Mouse (Mus musculus): ENCODE data around the gene Begain. TPM values are rescaled to one million over a fixed set of nuclear protein-coding genes. Genes with fewer than 3 reads are reported as not detected.

Begain gene
- total and polyA plus RNA-seq, 3 experiments = not detected

- Histone ChIP-seq H3K79me2 (ENCODE audit: control insufficient read depth, insufficient read depth, low read length, poor library complexity) (no peaks in the 10 kb centered on the region), H3K27me3 (ENCODE audit: control insufficient read depth in 1 of 2, insufficient read depth in 2 of 2, low read length in 2 of 2) (no peaks in the 10 kb centered on the region), H3K9me3 (replicated peaks; ENCODE audit: insufficient read depth, low read length) (no peaks in the 10 kb centered on the region), H3K27ac (ENCODE audit: control insufficient read depth, low read depth, low read length) (no peak overlapping the region), H3K9ac (ENCODE audit: control insufficient read depth, low read depth, low read length, poor library complexity, severe bottlenecking) (no peak overlapping the region), H3K36me3 (ENCODE audit: control insufficient read depth in 1 of 2, insufficient read depth in 2 of 2, low read length in 2 of 2) (no peaks in the 10 kb centered on the region), H3K4me3 (ENCODE audit: control insufficient read depth in 1 of 2, insufficient read depth in 1 of 2, low read depth in 2 of 2, low read length in 2 of 2) (no peak overlapping the region), H3K4me1 (ENCODE audit: control insufficient read depth in 1 of 2, insufficient read depth in 2 of 2, low read length in 2 of 2) (no peaks in the 10 kb centered on the region)
- DNase-seq (ENCODE audit: low read depth, low spot score) = no peak
- TF ChIP-seq MYC (IDR thresholded peaks at IDR 0.05; ENCODE audit: low read depth, low read length) = no peak
- TF ChIP-seq RAD21 (IDR thresholded peaks at IDR 0.05; ENCODE audit: low read depth, low read length) = no peak
- no peak for TF ChIP-seq CHD2 (IDR thresholded peaks at IDR 0.05; ENCODE audit: low read length)
- TF ChIP-seq USF2 (IDR thresholded peaks at IDR 0.05; ENCODE audit: borderline replicate concordance in 1 of 2, insufficient read depth in 1 of 2, low read depth in 1 of 2, low read length in 2 of 2) = no peak
- no peak for TF ChIP-seq MAX (IDR thresholded peaks at IDR 0.05; ENCODE audit: low read length)
- no peak for TF ChIP-seq MEF2A (IDR thresholded peaks at IDR 0.05; ENCODE audit: extremely low read depth, insufficient replicate concordance, low read depth, low read length, poor library complexity, severe bottlenecking)
- no peak for TF ChIP-seq NRF1 (IDR thresholded peaks at IDR 0.05; ENCODE audit: insufficient read depth, low read depth, low read length, poor library complexity, severe bottlenecking)
- no peak for TF ChIP-seq CHD1 (IDR thresholded peaks at IDR 0.05; ENCODE audit: low read depth, low read length)
- no peak for TF ChIP-seq JUND (IDR thresholded peaks at IDR 0.05; ENCODE audit: low read depth, low read length)
- TF ChIP-seq KAT2A (conservative IDR thresholded peaks at IDR 0.05; ENCODE audit: low read depth, low read length) = no peak
- no peak for TF ChIP-seq NELFE (IDR thresholded peaks at IDR 0.05; ENCODE audit: low read depth, low read length)
These were observed 85.4 kb downstream of the Begain start for GRCm38 (mm10) chr12:108982684-108982960.

Other genes with a start within 250 kb of the Begain start
- 2.6 and 3.3 TPM in 2 replicates for gene Slc25a29, start 232.3 kb downstream of the Begain start, total RNA-seq (2012; rRNA removed)
- 1 to 10 TPM in 1 of 2 experiments, not detected in 1; 3.0 TPM for gene Slc25a29, start 232.3 kb downstream of the Begain start, polyA plus RNA-seq (2012; ENCODE audit: insufficient read depth in 1 of 2, insufficient read length in 2 of 2, low read depth in 1 of 2, low replicate concordance in 2 of 2, missing spikeins in 1 of 2)
- gene Slc25a47, start 232.2 kb downstream of the Begain start, total RNA-seq (2012; rRNA removed) = 10.3 and 15.6 TPM in 2 replicates
- gene Slc25a47, start 232.2 kb downstream of the Begain start, polyA plus RNA-seq (2012; ENCODE audit: insufficient read depth in 1 of 2, insufficient read length in 2 of 2, low read depth in 1 of 2, low replicate concordance in 2 of 2, missing spikeins in 1 of 2) = 10 to 100 TPM in 1 of 2 experiments, not detected in 1; 17.9 TPM
- 8.7 and 9.9 TPM in 2 replicates for gene Wdr25, start 174.6 kb downstream of the Begain start, total RNA-seq (2012; rRNA removed)
- gene Wdr25, start 174.6 kb downstream of the Begain start, polyA plus RNA-seq (2012; ENCODE audit: insufficient read depth in 1 of 2, insufficient read length in 2 of 2, low read depth in 1 of 2, low replicate concordance in 2 of 2, missing spikeins in 1 of 2) = 10 to 100 TPM in 1 of 2 experiments, not detected in 1; 10.8 TPM
- gene Wars, start 174.0 kb downstream of the Begain start, total RNA-seq (2012; rRNA removed) = 82.5 and 85.7 TPM in 2 replicates
- 100 to 1,000 TPM in 1 of 2 experiments, 10 to 100 TPM in 1; 98.4 to 836 TPM for gene Wars, start 174.0 kb downstream of the Begain start, polyA plus RNA-seq (2012; ENCODE audit: insufficient read depth in 1 of 2, insufficient read length in 2 of 2, low read depth in 1 of 2, low replicate concordance in 2 of 2, missing spikeins in 1 of 2)

Data from MEL (cell line).